Mouse (Mus musculus): ENCODE measurements around the gene Farp1.

Gene Farp1

GRCm38 (mm10) chr14:121058481-121058880 lies 23.5 kb downstream of the Farp1 start:
- DNase-seq, result no peak

GRCm38 (mm10) chr14:121059266-121059665 lies 24.3 kb downstream of the Farp1 start:
- peak; percentile 42 for DNase-seq

- DNase-seq, result no peak
Measured at GRCm38 (mm10) chr14:121060484-121060883, 25.5 kb downstream of the Farp1 start.

GRCm38 (mm10) chr14:121061686-121062085 lies 26.7 kb downstream of the Farp1 start:
- DNase-seq, result peak; percentile 32

GRCm38 (mm10) chr14:121062238-121063082 lies 27.5 kb downstream of the Farp1 start:
- DNase-seq, result peak; percentile 59

GRCm38 (mm10) chr14:121064726-121065125 lies 29.7 kb downstream of the Farp1 start:
- DNase-seq, result no peak

- DNase-seq, result no peak
Measured at GRCm38 (mm10) chr14:121073093-121073866, 38.3 kb downstream of the Farp1 start.

- no peak for DNase-seq
Measured at GRCm38 (mm10) chr14:121074197-121074734, 39.3 kb downstream of the Farp1 start.

- DNase-seq, result no peak
Measured at GRCm38 (mm10) chr14:121080739-121081138, 45.7 kb downstream of the Farp1 start.

- peak; percentile 76 for DNase-seq
Measured at GRCm38 (mm10) chr14:121082341-121082740, 47.3 kb downstream of the Farp1 start.

GRCm38 (mm10) chr14:121082793-121083192 lies 47.8 kb downstream of the Farp1 start:
- DNase-seq, result no peak

- DNase-seq, result no peak
Measured at GRCm38 (mm10) chr14:121083352-121083751, 48.4 kb downstream of the Farp1 start.

GRCm38 (mm10) chr14:121092517-121092916 lies 57.5 kb downstream of the Farp1 start:
- DNase-seq, result no peak

- DNase-seq, result no peak
Measured at GRCm38 (mm10) chr14:121093860-121094259, 58.9 kb downstream of the Farp1 start.

GRCm38 (mm10) chr14:121097640-121098435 lies 62.8 kb downstream of the Farp1 start:
- DNase-seq, result no peak

- peak; percentile 38 for DNase-seq
Measured at GRCm38 (mm10) chr14:121099120-121099519, 64.1 kb downstream of the Farp1 start.

GRCm38 (mm10) chr14:121099876-121100275 lies 64.9 kb downstream of the Farp1 start:
- DNase-seq, result no peak

GRCm38 (mm10) chr14:121100829-121101228 lies 65.8 kb downstream of the Farp1 start:
- no peak for DNase-seq

GRCm38 (mm10) chr14:121101531-121101930 lies 66.5 kb downstream of the Farp1 start:
- DNase-seq, result no peak

GRCm38 (mm10) chr14:121102599-121102998 lies 67.6 kb downstream of the Farp1 start:
- DNase-seq, result no peak

GRCm38 (mm10) chr14:121103459-121103858 lies 68.5 kb downstream of the Farp1 start:
- peak; percentile 39 for DNase-seq

- DNase-seq, result peak; percentile 55
Measured at GRCm38 (mm10) chr14:121104760-121105329, 69.8 kb downstream of the Farp1 start.

Data from lung, postnatal 10 days (tissue).